Mouse (Mus musculus): ENCODE data around the gene Car5a. TPM values are rescaled to one million over a fixed set of nuclear protein-coding genes. Genes with fewer than 3 reads are reported as not detected.

Car5a gene
- polyA plus RNA-seq, 1 experiment = not detected

GRCm38 (mm10) chr8:121936391-121936790 is 8.3 kb downstream of the Car5a start:
- H3K4me3 ChIP-seq (ENCODE audit: insufficient read depth, poor library complexity, severe bottlenecking) = no peak overlapping the region
- H3K36me3 ChIP-seq (ENCODE audit: control insufficient read depth, insufficient read depth) = no peaks in the 10 kb centered on the region
- no peaks in the 10 kb centered on the region for H3K27me3 ChIP-seq (ENCODE audit: control insufficient read depth, insufficient read depth, insufficient read length)
- H3K79me2 ChIP-seq (ENCODE audit: control insufficient read depth, insufficient read depth) = no peaks in the 10 kb centered on the region
- H3ac ChIP-seq (ENCODE audit: control insufficient read depth, insufficient read length, low read depth) = no peak overlapping the region
- TF ChIP-seq MAX (IDR thresholded peaks at IDR 0.05) (no peak), CEBPB (IDR thresholded peaks at IDR 0.05; ENCODE audit: low read depth) (no peak), USF1 (IDR thresholded peaks at IDR 0.05; ENCODE audit: low read depth) (no peak), CTCF (IDR thresholded peaks at IDR 0.05; ENCODE audit: control insufficient read depth, insufficient read depth, insufficient read length) (no peak), MYOG (IDR thresholded peaks at IDR 0.05; ENCODE audit: control insufficient read depth, extremely low read depth, insufficient read length) (no peak), MYOD1 (IDR thresholded peaks at IDR 0.05; ENCODE audit: control insufficient read depth, insufficient read length, low read depth) (no peak), FOSL1 (IDR thresholded peaks at IDR 0.05; ENCODE audit: insufficient read depth, low read length, poor library complexity, severe bottlenecking) (no peak)
- H3K79me3 ChIP-seq (ENCODE audit: low read depth) = no peaks in the 10 kb centered on the region

- TF ChIP-seq MYOD1 (IDR thresholded peaks at IDR 0.05; ENCODE audit: control insufficient read depth, insufficient read length, low read depth) (no peak), MAX (IDR thresholded peaks at IDR 0.05) (no peak), MYOG (IDR thresholded peaks at IDR 0.05; ENCODE audit: control insufficient read depth, extremely low read depth, insufficient read length) (no peak), FOSL1 (IDR thresholded peaks at IDR 0.05; ENCODE audit: insufficient read depth, low read length, poor library complexity, severe bottlenecking) (no peak)
- Histone ChIP-seq H3K79me2 (ENCODE audit: control insufficient read depth, insufficient read depth) (no peaks in the 10 kb centered on the region), H3K79me3 (ENCODE audit: low read depth) (no peaks in the 10 kb centered on the region), H3K36me3 (ENCODE audit: control insufficient read depth, insufficient read depth) (no peaks in the 10 kb centered on the region), H3ac (ENCODE audit: control insufficient read depth, insufficient read length, low read depth) (no peak overlapping the region), H3K27me3 (ENCODE audit: control insufficient read depth, insufficient read depth, insufficient read length) (no peaks in the 10 kb centered on the region), H3K4me3 (ENCODE audit: insufficient read depth, poor library complexity, severe bottlenecking) (no peak overlapping the region)
These were observed 9.1 kb downstream of the Car5a start for GRCm38 (mm10) chr8:121935341-121936294.

DNA sequence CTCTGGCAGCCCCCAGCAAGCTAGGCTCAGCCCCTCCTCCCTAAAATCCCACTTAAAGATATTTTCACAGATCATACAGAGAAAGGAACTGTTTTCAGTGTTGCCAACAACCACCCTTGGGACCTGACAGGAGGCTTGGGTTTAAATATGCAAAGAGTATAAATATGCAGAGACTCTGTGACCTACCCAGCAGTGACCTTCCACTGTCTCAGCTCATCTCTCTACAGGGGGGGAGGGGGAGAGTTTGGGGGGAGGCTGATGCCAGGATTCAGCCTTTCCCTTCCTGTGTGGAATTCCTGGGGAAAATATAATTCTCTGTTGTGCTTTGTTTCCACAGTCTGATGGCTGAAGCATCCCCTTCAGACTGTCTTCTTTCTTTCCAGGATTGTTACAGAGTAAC is 9.8 kb downstream of the Car5a start:
- Histone ChIP-seq H3K4me3 (ENCODE audit: insufficient read depth, poor library complexity, severe bottlenecking) (no peak overlapping the region), H3K79me2 (ENCODE audit: control insufficient read depth, insufficient read depth) (no peaks in the 10 kb centered on the region), H3K27me3 (ENCODE audit: control insufficient read depth, insufficient read depth, insufficient read length) (no peaks in the 10 kb centered on the region), H3K79me3 (ENCODE audit: low read depth) (no peaks in the 10 kb centered on the region), H3K36me3 (ENCODE audit: control insufficient read depth, insufficient read depth) (no peaks in the 10 kb centered on the region), H3ac (ENCODE audit: control insufficient read depth, insufficient read length, low read depth) (no peak overlapping the region)
- no peak for TF ChIP-seq MYOD1 (IDR thresholded peaks at IDR 0.05; ENCODE audit: control insufficient read depth, insufficient read length, low read depth)
- TF ChIP-seq CTCF (IDR thresholded peaks at IDR 0.05; ENCODE audit: control insufficient read depth, insufficient read depth, insufficient read length) = no peak
- TF ChIP-seq MYOG (IDR thresholded peaks at IDR 0.05; ENCODE audit: control insufficient read depth, extremely low read depth, insufficient read length) = no peak
- no peak for TF ChIP-seq FOSL1 (IDR thresholded peaks at IDR 0.05; ENCODE audit: insufficient read depth, low read length, poor library complexity, severe bottlenecking)
- no peak for TF ChIP-seq USF1 (IDR thresholded peaks at IDR 0.05; ENCODE audit: low read depth)
- no peak for TF ChIP-seq MAX (IDR thresholded peaks at IDR 0.05)
- TF ChIP-seq CEBPB (IDR thresholded peaks at IDR 0.05; ENCODE audit: low read depth) = no peak

DNA sequence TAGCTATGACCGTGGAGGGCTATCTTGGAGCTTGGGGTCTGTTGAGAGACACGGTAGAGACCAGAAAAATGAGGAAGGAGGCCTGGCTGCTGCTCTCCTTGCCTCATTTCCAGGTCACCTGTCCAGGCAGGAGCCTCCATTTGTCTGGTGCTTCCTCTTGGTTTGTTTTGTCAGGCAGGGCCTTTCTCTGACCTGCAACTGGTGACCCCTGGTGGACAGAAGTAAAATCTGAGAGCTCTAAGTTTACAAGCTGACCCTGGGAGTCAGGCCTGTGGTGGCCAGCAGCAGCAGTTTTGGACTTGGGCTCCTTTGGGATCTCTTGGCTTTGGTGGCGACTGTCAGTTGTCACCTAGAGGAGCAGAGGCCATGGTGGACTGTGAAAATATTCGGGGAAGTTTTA is 10.2 kb downstream of the Car5a start:
- TF ChIP-seq MYOD1 (IDR thresholded peaks at IDR 0.05; ENCODE audit: control insufficient read depth, insufficient read length, low read depth) (no peak), CEBPB (IDR thresholded peaks at IDR 0.05; ENCODE audit: low read depth) (no peak), USF1 (IDR thresholded peaks at IDR 0.05; ENCODE audit: low read depth) (no peak)
- Histone ChIP-seq H3ac (ENCODE audit: control insufficient read depth, insufficient read length, low read depth) (no peak overlapping the region), H3K79me3 (ENCODE audit: low read depth) (no peaks in the 10 kb centered on the region), H3K27me3 (ENCODE audit: control insufficient read depth, insufficient read depth, insufficient read length) (no peaks in the 10 kb centered on the region), H3K79me2 (ENCODE audit: control insufficient read depth, insufficient read depth) (no peaks in the 10 kb centered on the region), H3K36me3 (ENCODE audit: control insufficient read depth, insufficient read depth) (no peaks in the 10 kb centered on the region), H3K4me3 (ENCODE audit: insufficient read depth, poor library complexity, severe bottlenecking) (no peak overlapping the region)

- TF ChIP-seq MYOD1 (IDR thresholded peaks at IDR 0.05; ENCODE audit: control insufficient read depth, insufficient read length, low read depth) = no peak
- TF ChIP-seq MYOG (IDR thresholded peaks at IDR 0.05; ENCODE audit: control insufficient read depth, extremely low read depth, insufficient read length) = no peak
- no peak for TF ChIP-seq CEBPB (IDR thresholded peaks at IDR 0.05; ENCODE audit: low read depth)
- no peak for TF ChIP-seq USF1 (IDR thresholded peaks at IDR 0.05; ENCODE audit: low read depth)
- no peak for TF ChIP-seq MAX (IDR thresholded peaks at IDR 0.05)
- TF ChIP-seq FOSL1 (IDR thresholded peaks at IDR 0.05; ENCODE audit: insufficient read depth, low read length, poor library complexity, severe bottlenecking) = no peak
- TF ChIP-seq CTCF (IDR thresholded peaks at IDR 0.05; ENCODE audit: control insufficient read depth, insufficient read depth, insufficient read length) = no peak
- H3K36me3 ChIP-seq (ENCODE audit: control insufficient read depth, insufficient read depth) = no peaks in the 10 kb centered on the region
- H3K4me3 ChIP-seq (ENCODE audit: insufficient read depth, poor library complexity, severe bottlenecking) = no peak overlapping the region
- H3ac ChIP-seq (ENCODE audit: control insufficient read depth, insufficient read length, low read depth) = no peak overlapping the region
- H3K27me3 ChIP-seq (ENCODE audit: control insufficient read depth, insufficient read depth, insufficient read length) = no peaks in the 10 kb centered on the region
- no peaks in the 10 kb centered on the region for H3K79me3 ChIP-seq (ENCODE audit: low read depth)
- no peaks in the 10 kb centered on the region for H3K79me2 ChIP-seq (ENCODE audit: control insufficient read depth, insufficient read depth)
These were observed 11.8 kb downstream of the Car5a start for GRCm38 (mm10) chr8:121932668-121933520.
